Mouse (Mus musculus) liver, embryonic 11.5 days (tissue): ENCODE measurements at regions not wholly inside any gene's neighbourhood (a gene's known extent, or its start where the extent isn't known, plus 50 kb on each side); places are given as distances from the start of the nearest gene placed in this dataset.

Source experiments
- ATAC-seq: fragments of 200-750 bp; cut with Nextera tagmentation; replicated peaks from 2 replicates; pipeline ENCODE4 v1.8.0; 2017; ENCODE audit warnings: moderate number of reproducible peaks, mild to moderate bottlenecking, moderate TSS enrichment, moderate library complexity; ENCODE audit not compliant: low FRiP score
- DNase-seq: peaks from one replicate; pipeline ENCODE4 v3.0.0-alpha.2; 2017; ENCODE audit warnings: low spot score
- H3K27ac ChIP-seq: fragments of 300-500 bp; sonication (generic); 2 replicates; pipeline ENCODE4 v1.5.1; 2014; ENCODE audit warnings: mild to moderate bottlenecking, low read depth, low read length, control low read depth
- H3K27me3 ChIP-seq: fragments of 300-500 bp; sonication (generic); replicated peaks from 2 replicates; pipeline ENCODE4 v1.6.1; 2014; ENCODE audit warnings: low read length, mixed read lengths; ENCODE audit not compliant: control insufficient read depth, insufficient read depth
- H3K36me3 ChIP-seq: fragments of 300-500 bp; sonication (generic); 2 replicates; pipeline ENCODE4 v1.6.1; 2014; ENCODE audit warnings: mild to moderate bottlenecking, low read length, moderate library complexity, mixed read lengths; ENCODE audit not compliant: control insufficient read depth, insufficient read depth
- H3K4me1 ChIP-seq: fragments of 300-500 bp; sonication (generic); replicated peaks from 2 replicates; pipeline ENCODE4 v1.6.1; 2014; ENCODE audit warnings: low read length, mixed read lengths; ENCODE audit not compliant: control insufficient read depth, insufficient read depth
- H3K4me2 ChIP-seq: fragments of 300-500 bp; sonication (generic); 2 replicates; pipeline ENCODE4 v1.6.1; 2014; ENCODE audit warnings: mild to moderate bottlenecking, control low read depth, moderate library complexity
- H3K4me3 ChIP-seq: fragments of 300-500 bp; sonication (generic); 2 replicates; pipeline ENCODE4 v1.5.1; 2014; ENCODE audit warnings: low read depth, low read length, control low read depth
- H3K9ac ChIP-seq: fragments of 300-500 bp; sonication (generic); 2 replicates; pipeline ENCODE4 v1.6.1; 2014; ENCODE audit warnings: low read depth, low read length, control low read depth
- H3K9me3 ChIP-seq: fragments of 300-500 bp; sonication (generic); 2 replicates; pipeline ENCODE4 v1.6.1; 2016; ENCODE audit warnings: low read length, inconsistent platforms, mixed read lengths; ENCODE audit not compliant: control insufficient read depth
- WGBS: fragments of 180-500 bp; shearing (Covaris S2); extraction: QIAGEN DNeasy Blood & Tissue Kit; methylation state at CpG from one replicate; pipeline ENCODE4 v1.1.7; 2014; 5-methylcytosine and 5-hydroxymethylcytosine counted together

DNA sequence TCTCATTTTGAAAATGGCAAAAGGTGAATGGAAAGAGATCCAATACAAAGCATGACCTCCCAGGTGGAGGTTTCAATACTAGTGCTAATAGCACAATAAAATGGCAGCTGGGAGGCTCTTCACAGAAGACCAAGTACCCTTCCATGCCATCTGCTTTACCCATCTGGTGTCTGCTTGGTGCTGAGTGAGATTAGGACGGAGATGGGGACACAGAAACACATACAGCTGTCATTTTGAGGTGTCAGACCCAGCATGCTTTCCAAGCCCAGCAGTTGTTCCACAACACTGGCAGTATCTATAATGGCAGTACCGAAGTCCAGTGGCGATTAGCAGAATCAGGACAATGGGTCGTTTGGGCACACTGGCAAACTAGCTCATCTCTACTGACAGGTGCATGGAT, 118.9 kb upstream of the 1700064H15Rik start:
- Histone ChIP-seq H3K4me3 (no peak overlapping the region), H3K36me3 (no peaks in the 10 kb centered on the region), H3K4me1 (no peaks in the 10 kb centered on the region), H3K9me3 (no peaks in the 10 kb centered on the region), H3K9ac (no peak overlapping the region), H3K27me3 (no peaks in the 10 kb centered on the region), H3K4me2 (no peak overlapping the region), H3K27ac (no peak overlapping the region)
- no peak for ATAC-seq
- 77% methylated on average over 4 of the region's 4 CpGs for WGBS
- no peak for DNase-seq

DNA sequence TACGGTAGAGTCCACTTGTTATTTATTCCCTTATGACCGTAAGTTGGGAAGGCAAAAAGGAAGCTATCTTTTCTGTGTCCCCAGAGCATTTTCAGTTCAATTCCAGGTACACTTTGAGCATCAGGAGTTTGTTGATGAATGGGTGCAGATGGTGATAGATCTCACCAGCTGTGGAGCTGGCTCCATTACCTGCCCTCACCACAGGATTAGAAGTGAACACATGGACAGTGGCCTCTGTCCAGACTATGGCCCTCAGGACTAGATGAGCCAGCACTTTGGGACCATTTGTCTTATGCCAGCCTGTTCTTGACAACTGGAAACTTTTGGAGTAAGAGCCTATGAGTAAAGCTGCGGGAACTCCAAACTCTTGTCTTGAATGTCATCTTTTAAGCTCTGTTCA, 123.5 kb upstream of the 1700064H15Rik start:
- H3K36me3 ChIP-seq: no peaks in the 10 kb centered on the region
- no peaks in the 10 kb centered on the region for H3K4me1 ChIP-seq
- no peak for ATAC-seq
- no peak overlapping the region for H3K27ac ChIP-seq
- no peak for DNase-seq
- no peak overlapping the region for H3K4me2 ChIP-seq
- H3K4me3 ChIP-seq: no peak overlapping the region
- H3K27me3 ChIP-seq: no peaks in the 10 kb centered on the region
- 88% methylated on average over 3 of the region's 3 CpGs for WGBS
- H3K9me3 ChIP-seq: no peaks in the 10 kb centered on the region
- H3K9ac ChIP-seq: no peak overlapping the region

DNA sequence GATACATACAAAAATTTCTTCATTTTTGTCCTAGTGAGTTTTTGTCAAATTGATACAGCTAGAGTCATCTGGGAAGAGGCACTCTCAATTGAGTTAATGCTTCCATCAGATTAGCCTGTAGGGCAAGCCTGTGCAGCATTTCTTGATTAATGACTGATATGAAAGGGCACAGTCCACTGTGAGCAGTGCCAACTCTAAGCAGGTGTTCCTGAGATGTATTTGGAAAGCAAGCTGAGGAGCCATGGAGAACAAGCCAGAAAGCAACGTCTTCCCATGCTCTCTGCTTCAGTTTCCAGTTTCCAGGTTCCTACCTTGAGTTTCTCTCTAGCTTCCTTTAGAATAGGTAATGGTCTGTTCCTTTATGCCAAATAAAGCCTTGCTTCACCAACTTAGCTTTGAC, 125.5 kb upstream of the 1700064H15Rik start:
- no peak for DNase-seq
- Histone ChIP-seq H3K27me3 (no peaks in the 10 kb centered on the region), H3K36me3 (no peaks in the 10 kb centered on the region), H3K9me3 (no peaks in the 10 kb centered on the region), H3K4me2 (no peak overlapping the region), H3K4me1 (no peaks in the 10 kb centered on the region), H3K9ac (no peak overlapping the region), H3K4me3 (no peak overlapping the region), H3K27ac (no peak overlapping the region)
- WGBS: 57% methylated on average over 1 of the region's 1 CpGs
- ATAC-seq: no peak

DNA sequence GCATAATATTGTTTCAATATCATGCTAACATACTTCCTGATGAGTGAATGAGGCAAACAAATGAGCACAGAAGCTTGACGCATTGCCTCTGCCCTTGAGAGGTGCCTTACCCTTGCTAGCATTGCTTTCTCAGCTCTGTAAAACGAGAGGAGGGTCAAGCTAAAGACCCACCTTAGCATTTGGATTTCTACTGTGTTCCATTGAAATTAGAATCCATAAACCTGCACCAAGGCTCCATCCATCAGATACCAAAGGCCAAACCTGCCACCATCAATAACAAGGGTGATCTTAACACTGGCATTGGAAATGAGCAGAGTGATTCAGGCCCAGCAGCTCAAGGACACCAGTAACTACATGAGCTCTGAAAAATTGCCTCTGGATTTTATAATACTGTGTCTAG, 126.2 kb upstream of the 1700064H15Rik start:
- H3K4me1 ChIP-seq: no peaks in the 10 kb centered on the region
- DNase-seq: no peak

DNA sequence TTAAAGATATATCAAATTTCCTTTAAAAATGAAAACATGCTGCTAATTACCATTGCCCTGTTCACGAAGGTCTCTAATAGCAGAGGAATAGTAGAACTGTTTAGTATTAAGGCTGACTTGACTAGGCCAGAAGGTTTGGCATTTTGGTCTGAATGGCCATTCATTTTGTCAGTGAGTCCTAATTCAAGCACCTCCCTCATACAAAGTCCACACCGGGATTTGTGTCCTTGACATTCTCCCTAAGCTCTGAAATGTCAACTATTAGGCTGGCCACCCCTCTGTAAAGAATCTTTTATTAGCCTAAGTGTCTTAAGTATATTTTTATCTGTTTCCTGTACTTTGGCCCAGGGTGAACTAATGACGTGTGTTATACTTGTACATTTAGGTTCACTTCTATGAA, 126.7 kb upstream of the 1700064H15Rik start:
- Histone ChIP-seq H3K4me1 (no peaks in the 10 kb centered on the region), H3K36me3 (no peaks in the 10 kb centered on the region), H3K27ac (no peak overlapping the region), H3K9me3 (no peaks in the 10 kb centered on the region), H3K4me3 (no peak overlapping the region), H3K9ac (no peak overlapping the region), H3K4me2 (no peak overlapping the region), H3K27me3 (no peaks in the 10 kb centered on the region)
- 64% methylated on average over 3 of the region's 3 CpGs for WGBS
- DNase-seq: no peak
- ATAC-seq: no peak

More for the DNA sequence above, 126.2 kb upstream of the 1700064H15Rik start:
- no peaks in the 10 kb centered on the region for H3K27me3 ChIP-seq
- ATAC-seq: no peak
- no peak overlapping the region for H3K4me3 ChIP-seq
- H3K9me3 ChIP-seq: no peaks in the 10 kb centered on the region
- 66% methylated on average over 2 of the region's 2 CpGs for WGBS
- no peak overlapping the region for H3K9ac ChIP-seq
- no peaks in the 10 kb centered on the region for H3K36me3 ChIP-seq
- H3K27ac ChIP-seq: no peak overlapping the region
- H3K4me2 ChIP-seq: no peak overlapping the region

DNA sequence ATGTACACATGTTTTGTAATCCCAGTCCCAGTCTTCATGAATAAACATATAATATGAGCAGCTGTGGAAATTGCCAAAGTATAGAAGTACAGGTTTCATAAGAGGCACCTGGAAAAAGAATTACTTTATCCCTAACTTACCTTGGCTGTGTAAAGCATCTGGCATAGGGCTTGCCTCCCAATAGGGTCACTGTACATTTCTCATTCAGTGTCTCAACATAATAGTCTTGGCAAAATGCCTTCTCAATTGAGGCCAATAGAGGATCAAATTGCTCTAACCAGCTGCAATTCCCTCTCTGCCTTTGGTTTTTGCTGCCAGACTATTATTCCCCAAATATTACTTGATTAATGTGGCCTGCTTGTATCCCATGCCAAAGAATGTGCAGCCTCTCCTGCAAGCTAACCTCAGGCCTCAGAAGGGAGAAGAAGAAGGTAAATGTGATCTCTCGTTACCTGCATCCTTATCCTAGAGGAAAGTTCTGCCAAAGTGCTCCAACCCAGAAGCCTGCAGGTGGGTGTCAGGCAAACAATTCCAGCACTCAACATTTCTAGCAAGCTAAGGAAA, 158.2 kb upstream of the Cp start:
- Histone ChIP-seq H3K27ac (no peak overlapping the region), H3K9me3 (no peaks in the 10 kb centered on the region), H3K36me3 (no peaks in the 10 kb centered on the region), H3K4me2 (no peak overlapping the region), H3K4me1 (no peaks in the 10 kb centered on the region), H3K27me3 (no peaks in the 10 kb centered on the region), H3K4me3 (no peak overlapping the region), H3K9ac (no peak overlapping the region)
- DNase-seq: no peak
- WGBS: 77% methylated on average over 1 of the region's 1 CpGs
- no peak for ATAC-seq

DNA sequence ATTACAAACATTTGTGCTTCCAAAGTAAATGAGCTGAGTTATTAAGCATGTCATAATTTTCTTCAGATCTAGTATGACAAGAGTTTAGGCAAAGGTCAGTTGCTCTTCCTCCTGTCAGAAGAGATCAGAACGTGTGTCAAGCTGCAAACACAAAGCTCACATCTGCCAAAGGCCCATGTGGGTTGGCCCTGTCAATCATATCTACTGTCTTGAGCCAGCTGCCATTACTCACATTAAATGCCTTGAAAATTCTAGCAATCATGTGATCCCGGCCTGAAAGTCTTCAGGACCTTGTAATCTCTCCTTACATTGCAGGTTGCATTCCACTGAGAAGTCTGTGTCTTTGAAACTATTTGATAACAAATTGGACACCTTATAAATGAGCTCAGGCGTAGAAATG, 146.8 kb upstream of the Cp start:
- Histone ChIP-seq H3K9ac (no peak overlapping the region), H3K36me3 (no peaks in the 10 kb centered on the region), H3K4me3 (no peak overlapping the region), H3K4me1 (no peaks in the 10 kb centered on the region), H3K9me3 (no peaks in the 10 kb centered on the region), H3K27me3 (no peaks in the 10 kb centered on the region), H3K27ac (no peak overlapping the region), H3K4me2 (no peak overlapping the region)
- DNase-seq (no peak), ATAC-seq (no peak)
- 64% methylated on average over 3 of the region's 3 CpGs for WGBS

DNA sequence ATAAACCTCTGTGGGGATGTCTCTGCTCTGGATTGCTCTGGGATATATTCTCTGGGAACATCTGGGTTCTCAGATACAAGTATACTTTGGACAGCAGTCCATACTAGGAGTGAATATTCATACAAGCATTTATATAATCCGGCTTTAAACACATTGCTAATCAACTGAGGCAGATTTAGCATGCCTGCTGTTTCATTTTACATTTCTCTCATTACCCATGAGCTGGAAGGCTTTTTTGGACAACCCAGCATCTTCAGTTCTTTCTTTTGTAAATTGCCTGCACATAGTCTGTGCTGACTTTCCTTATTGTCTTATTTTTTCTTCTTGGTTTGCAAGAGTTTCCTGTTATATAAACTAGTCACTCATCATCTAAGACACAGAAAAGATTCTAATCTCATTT, 131.9 kb upstream of the Cp start:
- ATAC-seq: no peak
- no peak for DNase-seq
- WGBS: 82% methylated on average over 1 of the region's 1 CpGs
- Histone ChIP-seq H3K4me2 (no peak overlapping the region), H3K27me3 (no peaks in the 10 kb centered on the region), H3K9ac (no peak overlapping the region), H3K9me3 (no peaks in the 10 kb centered on the region), H3K4me1 (no peaks in the 10 kb centered on the region), H3K27ac (no peak overlapping the region), H3K4me3 (no peak overlapping the region), H3K36me3 (no peaks in the 10 kb centered on the region)

DNA sequence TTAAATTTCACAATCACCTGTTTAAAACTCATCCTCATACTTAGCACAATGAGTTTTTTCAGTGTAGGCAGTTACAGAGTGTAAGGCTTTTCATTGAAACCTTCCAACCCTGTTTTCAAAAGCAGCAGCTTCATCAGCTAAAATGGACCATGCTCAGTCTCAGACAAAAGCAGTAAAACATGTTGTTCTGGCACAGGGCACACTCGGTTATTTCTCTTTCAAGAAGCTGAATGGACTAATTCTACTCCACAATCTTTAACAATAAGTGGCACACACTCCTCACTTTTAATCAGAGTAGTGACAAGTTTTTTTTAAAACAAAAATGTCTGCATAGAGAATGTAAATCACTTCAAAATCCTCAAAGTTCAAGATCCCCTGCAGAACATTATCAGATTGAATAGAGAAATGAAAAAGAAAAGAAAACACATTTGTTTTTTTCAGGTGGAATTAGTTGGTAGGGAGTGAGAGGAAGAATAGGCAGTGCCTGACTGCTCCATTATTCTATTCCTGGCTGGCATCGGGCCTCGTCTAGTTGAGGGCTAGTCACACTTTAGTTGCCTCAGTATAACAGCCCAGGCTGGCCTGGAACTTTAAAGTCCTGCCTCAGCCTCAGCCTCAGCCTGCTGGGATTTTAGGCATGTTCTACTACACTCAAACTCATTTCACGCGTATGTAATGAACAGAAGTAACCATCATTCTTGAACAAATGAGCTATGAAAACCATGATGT, 128.2 kb upstream of the Cp start:
- Histone ChIP-seq H3K4me3 (no peak overlapping the region), H3K4me2 (no peak overlapping the region), H3K27me3 (no peaks in the 10 kb centered on the region), H3K9ac (no peak overlapping the region), H3K9me3 (no peaks in the 10 kb centered on the region), H3K36me3 (no peaks in the 10 kb centered on the region), H3K27ac (no peak overlapping the region), H3K4me1 (no peaks in the 10 kb centered on the region)
- 81% methylated on average over 5 of the region's 5 CpGs for WGBS
- no peak for ATAC-seq
- no peak for DNase-seq
